8 mouse cellular contexts compared by ENCODE assay signal in the genomic region with DNA sequence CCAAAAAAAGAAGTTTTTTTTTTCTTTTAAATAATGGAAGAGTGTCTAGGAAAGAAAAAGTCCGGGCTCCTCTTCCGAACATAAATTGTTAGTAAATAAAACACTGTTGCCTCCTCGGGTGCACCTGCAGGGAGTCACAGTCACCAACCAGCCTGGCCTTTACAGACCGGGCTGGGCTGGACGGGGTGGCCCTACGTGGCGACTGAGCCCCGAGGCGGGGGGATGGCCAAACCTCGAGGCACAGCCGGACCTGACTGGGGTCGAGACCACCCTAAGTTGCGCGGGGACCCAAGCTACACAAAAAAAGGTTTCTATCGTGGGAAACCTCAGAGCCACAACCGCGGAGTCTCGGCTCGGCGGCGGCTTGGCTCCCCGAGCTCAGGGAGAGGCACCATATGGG. TPM values are rescaled to one million over a fixed set of nuclear protein-coding genes. Genes with fewer than 3 reads are reported as not detected.
DNase-seq lines count a peak whose midpoint lies in the region; ATAC-seq lines count a peak whose summit lies in the region.

No protein-coding gene starts in this region.

- H3K4me3 ChIP-seq in megakaryocyte, embryonic 14.5 days (replicated peaks): peak overlapping the region; percentile 92
- peak overlapping the region; percentile 100 for H3K4me3 ChIP-seq in hindbrain, embryonic 14.5 days (replicated peaks; ENCODE audit: low read length)

- peak overlapping the region; percentile 74 for H3K4me2 ChIP-seq in hindbrain, embryonic 14.5 days (replicated peaks)

- H3K9me3 ChIP-seq in megakaryocyte, embryonic 14.5 days: no peaks in the 10 kb centered on the region
- H3K9me3 ChIP-seq in hindbrain, embryonic 14.5 days (ENCODE audit: control insufficient read depth, low read length): no peaks in the 10 kb centered on the region

- peaks cover 58% of the 10 kb centered on the region for H3K4me1 ChIP-seq in megakaryocyte, embryonic 14.5 days
- H3K4me1 ChIP-seq in hindbrain, embryonic 14.5 days (replicated peaks; ENCODE audit: control insufficient read depth, insufficient read depth, low read length): peaks cover 24% of the 10 kb centered on the region

- DNase-seq in adrenal gland, postnatal 14 days: peak; percentile 67
- DNase-seq in adrenal gland, adult 18-20 months (ENCODE audit: low spot score in 2 of 2): no peak
- DNase-seq in hindbrain, embryonic 14.5 days (ENCODE audit: low spot score): peak; percentile 30
- peak; percentile 13 for DNase-seq in lung, postnatal 25 days (ENCODE audit: low spot score)
- DNase-seq in urinary bladder, adult 2 months (ENCODE audit: low spot score): no peak
- DNase-seq in thymus, postnatal 25 days: no peak

- WGBS in hindbrain, embryonic 14.5 days: under 1% methylated on average over 22 of the region's 22 CpGs

- H3K27me3 ChIP-seq in megakaryocyte, embryonic 14.5 days (replicated peaks): peaks cover 11% of the 10 kb centered on the region
- H3K27me3 ChIP-seq in hindbrain, embryonic 14.5 days (ENCODE audit: control insufficient read depth, insufficient read depth, low read length): no peaks in the 10 kb centered on the region

- ATAC-seq in megakaryocyte, adult 5-6 weeks (ENCODE audit: poor library complexity, severe bottlenecking): no peak
- peak; percentile 22 for ATAC-seq in hindbrain, embryonic 14.5 days (ENCODE audit: low FRiP score)

- peak overlapping the region; percentile 92 for H3K27ac ChIP-seq in hindbrain, embryonic 14.5 days

- H3K9ac ChIP-seq in hindbrain, embryonic 14.5 days: peak overlapping the region; percentile 98

- H3K36me3 ChIP-seq in megakaryocyte, embryonic 14.5 days (replicated peaks; ENCODE audit: low read length): peaks cover 35% of the 10 kb centered on the region
- peaks cover 32% of the 10 kb centered on the region for H3K36me3 ChIP-seq in hindbrain, embryonic 14.5 days (replicated peaks; ENCODE audit: control insufficient read depth, insufficient read depth)

RNA-seq across cellular contexts. Expression of a gene that starts 0.5 kb away (rescaled TPM):
- 334 and 370 TPM in 2 replicates for total RNA-seq in adrenal gland, postnatal 14 days (2021)
- 100 to 1,000 TPM; 393 to 425 TPM for total RNA-seq in adrenal gland, adult 18-20 months (2021)
- 17.8 and 28.5 TPM in 2 replicates for polyA plus RNA-seq in megakaryocyte, embryonic 14.5 days (2012; ENCODE audit: insufficient read depth, low replicate concordance)
- 255 and 299 TPM in 2 replicates for total RNA-seq in megakaryocyte, adult 5-6 weeks (2015)
- total RNA-seq in megakaryocyte, adult 5-6 weeks (2017): 203 and 252 TPM in 2 replicates
- polyA plus RNA-seq in hindbrain, embryonic 14.5 days (2014; fragmentation: Nextera tagmentation; extraction: Ambion mirVana): 504 and 543 TPM in 2 replicates
- 139 and 141 TPM in 2 replicates for polyA plus RNA-seq in urinary bladder, adult 2 months (2012; rRNA removed)

RNA-seq across cellular contexts. Expression of a gene that starts 37.0 kb away (rescaled TPM):
- total RNA-seq in adrenal gland, postnatal 14 days (2021): 98.3 and 98.5 TPM in 2 replicates
- total RNA-seq in adrenal gland, adult 18-20 months (2021): 10 to 100 TPM; 75.0 to 88.1 TPM
- polyA plus RNA-seq in megakaryocyte, embryonic 14.5 days (2012; ENCODE audit: insufficient read depth, low replicate concordance): 4.4 and 8.2 TPM in 2 replicates
- 61.6 and 69.6 TPM in 2 replicates for total RNA-seq in megakaryocyte, adult 5-6 weeks (2015)
- total RNA-seq in megakaryocyte, adult 5-6 weeks (2017): 77.3 and 80.9 TPM in 2 replicates
- 76.4 and 81.4 TPM in 2 replicates for polyA plus RNA-seq in hindbrain, embryonic 14.5 days (2014; fragmentation: Nextera tagmentation; extraction: Ambion mirVana)
- 56.1 and 59.8 TPM in 2 replicates for polyA plus RNA-seq in urinary bladder, adult 2 months (2012; rRNA removed)

RNA-seq across cellular contexts. Expression of a gene that starts 51.7 kb away (rescaled TPM):
- total RNA-seq in adrenal gland, postnatal 14 days (2021): 0.60 TPM in 1 of 2 replicates, not detected in the other
- not detected for total RNA-seq in adrenal gland, adult 18-20 months (2021)
- polyA plus RNA-seq in megakaryocyte, embryonic 14.5 days (2012; ENCODE audit: insufficient read depth, low replicate concordance): 0.22 TPM in 1 of 2 replicates, not detected in the other
- total RNA-seq in megakaryocyte, adult 5-6 weeks (2015): not detected in 2 replicates
- total RNA-seq in megakaryocyte, adult 5-6 weeks (2017): not detected in 2 replicates
- polyA plus RNA-seq in hindbrain, embryonic 14.5 days (2014; fragmentation: Nextera tagmentation; extraction: Ambion mirVana): 2.6 and 3.8 TPM in 2 replicates
- 5.9 and 6.7 TPM in 2 replicates for polyA plus RNA-seq in urinary bladder, adult 2 months (2012; rRNA removed)

Comparison
In these comparisons a context has a peak if more than half of its experiments do, and no peak if none do; other contexts are left out.
1. DNase-seq: peak in adrenal gland, postnatal 14 days (single experiment), hindbrain, embryonic 14.5 days (single experiment) and lung, postnatal 25 days (single experiment); none in adrenal gland, adult 18-20 months (0 of 2), urinary bladder, adult 2 months (single experiment) and thymus, postnatal 25 days (single experiment).